Mouse (Mus musculus): ENCODE measurements around the gene Cep135.

DNA sequence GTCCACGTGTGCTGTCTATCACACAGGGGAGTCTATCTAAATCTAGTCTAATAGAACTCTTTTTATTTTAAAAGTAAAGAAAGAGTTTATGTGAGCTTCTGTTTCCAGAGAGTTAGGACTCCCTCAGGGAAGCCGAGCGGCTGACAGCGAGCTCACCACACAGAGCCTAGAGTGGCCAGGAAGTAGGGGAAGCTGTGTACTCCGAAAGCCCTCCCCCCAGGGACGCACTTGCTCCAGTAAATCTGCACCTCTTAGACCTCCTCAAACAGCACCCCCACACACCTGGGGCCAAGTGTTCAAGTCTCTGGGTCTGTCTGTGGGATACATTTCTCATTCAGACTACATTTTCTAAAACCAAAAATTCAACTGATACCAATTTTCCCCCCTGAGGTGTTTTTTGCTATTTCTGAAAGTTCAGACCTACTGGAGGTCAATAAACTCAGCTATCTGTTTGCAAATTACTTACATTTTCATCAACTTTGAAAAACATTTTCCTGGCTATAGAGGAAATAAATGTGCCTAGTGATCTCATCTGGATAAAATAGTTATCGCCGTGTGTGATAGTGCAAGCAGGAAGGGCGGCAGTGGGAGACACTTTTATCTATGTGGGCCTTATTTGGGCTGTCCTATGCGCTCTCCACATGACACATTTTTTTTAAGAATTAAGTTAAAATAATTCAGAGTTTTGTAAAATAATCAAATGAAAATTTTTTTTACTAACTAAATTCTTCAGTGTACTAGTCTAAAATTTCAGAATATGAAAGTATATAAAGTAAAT is 56.8 kb downstream of the Cep135 start:
- TF ChIP-seq ZNF384 (IDR thresholded peaks at IDR 0.05; ENCODE audit: low read depth, low read length): no peak
- no peak for TF ChIP-seq ZC3H11A (IDR thresholded peaks at IDR 0.05; ENCODE audit: borderline replicate concordance, low read depth, low read length)
